Mouse (Mus musculus) intestine, embryonic 14.5 days (tissue): ENCODE measurements around the gene Hist2h2bb. TPM values are rescaled to one million over a fixed set of nuclear protein-coding genes. Genes with fewer than 3 reads are reported as not detected.
A peak's percentile ranks its signal among the peaks of the same experiment; 100 is the strongest.
"Not testable (repeated sequence)": the region's sequence is repeated elsewhere in the genome, so short reads cannot be mapped to it uniquely, and the experiment has no call there.

Experiments used
- ATAC-seq: fragments of 200-750 bp; cut with Nextera tagmentation; replicated peaks from 2 replicates; pipeline ENCODE4 v1.8.0; 2017; ENCODE audit warnings: low read depth, moderate number of reproducible peaks, moderate TSS enrichment, moderate library complexity; ENCODE audit not compliant: low FRiP score, low TSS enrichment
- DNase-seq: peaks from one replicate; pipeline ENCODE4 v3.0.0-alpha.2; 2018; ENCODE audit warnings: low spot score
- H3K27ac ChIP-seq: fragments of 300-500 bp; sonication (generic); 2 replicates; pipeline ENCODE4 v1.5.1; 2014; ENCODE audit warnings: low read depth, mild to moderate bottlenecking, control low read depth
- H3K27me3 ChIP-seq: fragments of 300-500 bp; sonication (generic); replicated peaks from 2 replicates; pipeline ENCODE4 v1.6.1; 2014; ENCODE audit warnings: low read length, control low read depth; ENCODE audit not compliant: control insufficient read depth, insufficient read depth
- H3K36me3 ChIP-seq: fragments of 300-500 bp; sonication (generic); 2 replicates; pipeline ENCODE4 v1.6.1; 2014; ENCODE audit warnings: low read length, control low read depth; ENCODE audit not compliant: control insufficient read depth, insufficient read depth
- H3K4me1 ChIP-seq: fragments of 300-500 bp; sonication (generic); replicated peaks from 2 replicates; pipeline ENCODE4 v1.6.1; 2014; ENCODE audit warnings: low read length, control low read depth, mixed read lengths; ENCODE audit not compliant: control insufficient read depth, insufficient read depth
- H3K4me2 ChIP-seq: fragments of 300-500 bp; sonication (generic); 2 replicates; pipeline ENCODE4 v1.6.1; 2014; ENCODE audit warnings: low read length
- H3K4me3 ChIP-seq: fragments of 300-500 bp; sonication (generic); 2 replicates; pipeline ENCODE4 v1.5.1; 2014; ENCODE audit warnings: low read depth, low read length, control low read depth, mixed read lengths
- H3K9ac ChIP-seq: fragments of 300-500 bp; sonication (generic); 2 replicates; pipeline ENCODE4 v1.6.1; 2014; ENCODE audit warnings: mild to moderate bottlenecking, low read length
- H3K9me3 ChIP-seq: fragments of 300-500 bp; sonication (generic); 2 replicates; pipeline ENCODE4 v1.6.1; 2016; ENCODE audit warnings: low read length, control low read depth; ENCODE audit not compliant: control insufficient read depth
- WGBS: fragments of 180-500 bp; shearing (Covaris S2); extraction: QIAGEN DNeasy Blood & Tissue Kit; methylation state at CpG from one replicate; pipeline ENCODE4 v1.1.7; 2014; 5-methylcytosine and 5-hydroxymethylcytosine counted together
- polyA plus RNA-seq: library from polyadenylated mRNA; unstranded; fragments of >200 nt; fragmentation: Nextera tagmentation; extraction: Ambion mirVana; gene quantifications from 2 replicates; pipeline ENCODE4 v1.2.1, GENCODE M21; 2014

Hist2h2bb gene
- polyA plus RNA-seq, 1 experiment from 2014 or later, result 20.1 TPM

GRCm38 (mm10) chr3:96280660-96281059, 11.1 kb downstream of the Hist2h2bb start:
- Histone ChIP-seq H3K4me2 (no peak overlapping the region), H3K27me3 (peaks cover 6% of the 10 kb centered on the region; the same call in 1 of the 2 replicates), H3K36me3 (no peaks in the 10 kb centered on the region), H3K4me1 (no peaks in the 10 kb centered on the region; the same call in 1 of the 2 replicates), H3K4me3 (no peak overlapping the region), H3K9ac (no peak overlapping the region), H3K27ac (no peak overlapping the region), H3K9me3 (no peaks in the 10 kb centered on the region)
- WGBS, result 60% methylated on average over 6 of the region's 6 CpGs
- ATAC-seq (no peak), DNase-seq (no peak)

DNA sequence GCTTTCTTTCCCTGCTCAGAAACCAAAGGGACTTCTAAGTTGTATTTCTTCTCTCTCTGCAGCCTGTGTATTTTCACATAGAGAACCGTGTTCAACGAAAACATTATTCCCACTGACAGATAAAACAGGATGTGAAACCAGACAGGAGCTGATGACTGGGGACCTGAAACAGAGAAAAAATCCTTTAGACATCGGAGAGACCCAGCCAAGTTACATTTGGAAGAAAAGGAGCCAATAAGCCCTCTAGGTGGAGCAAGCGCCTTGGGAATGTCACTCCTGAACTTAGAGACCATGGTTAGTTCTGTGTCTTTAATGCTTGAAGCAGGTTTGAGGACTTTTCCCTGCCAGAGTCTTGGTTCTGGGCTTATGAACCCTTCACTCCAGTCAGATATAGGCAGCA, 14.9 kb downstream of the Hist2h2bb start:
- no peak for ATAC-seq
- H3K9ac ChIP-seq, result no peak overlapping the region
- peaks cover 6% of the 10 kb centered on the region; the same call in 1 of the 2 replicates for H3K27me3 ChIP-seq
- 0 out of 2 replicates have a peak, but pooled peaks cover 2% of the 10 kb centered on the region for H3K9me3 ChIP-seq
- H3K4me1 ChIP-seq, result no peaks in the 10 kb centered on the region
- peak overlapping the region; percentile 23 for H3K4me2 ChIP-seq
- 13% methylated on average over 4 of the region's 4 CpGs for WGBS
- no peak overlapping the region for H3K4me3 ChIP-seq
- H3K36me3 ChIP-seq, result no peaks in the 10 kb centered on the region
- DNase-seq, result no peak
- no peak overlapping the region for H3K27ac ChIP-seq

DNA sequence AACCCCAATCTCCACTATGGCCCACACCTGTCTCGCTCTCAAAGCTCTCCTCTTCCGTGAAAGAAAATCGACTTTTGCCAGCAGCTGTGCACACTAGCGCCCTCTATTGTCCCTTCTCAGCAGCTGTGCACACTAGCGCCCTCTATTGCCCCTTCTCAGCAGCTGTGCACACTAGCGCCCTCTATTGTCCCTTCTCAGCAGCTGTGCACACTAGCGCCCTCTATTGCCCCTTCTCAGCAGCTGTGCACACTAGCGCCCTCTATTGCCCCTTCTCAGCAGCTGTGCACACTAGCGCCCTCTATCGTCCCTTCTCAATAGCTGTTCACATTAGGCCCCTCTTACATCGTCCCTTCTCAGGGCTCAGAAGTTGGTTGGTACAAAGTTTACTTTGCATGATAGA, 17.8 kb downstream of the Hist2h2bb start:
- 86% methylated on average over 11 of the region's 11 CpGs for WGBS
- H3K27me3 ChIP-seq, H3K9ac ChIP-seq, H3K9me3 ChIP-seq, ATAC-seq, H3K4me3 ChIP-seq, H3K36me3 ChIP-seq, H3K4me2 ChIP-seq, DNase-seq, H3K4me1 ChIP-seq, H3K27ac ChIP-seq: not testable (repeated sequence)

- no peak overlapping the region for H3K4me3 ChIP-seq
- no peak overlapping the region for H3K4me2 ChIP-seq
- no peak overlapping the region for H3K9ac ChIP-seq
- WGBS, result 53% methylated on average over 3 of the region's 3 CpGs
- ATAC-seq (no peak), DNase-seq (no peak)
- no peak overlapping the region for H3K27ac ChIP-seq
- H3K4me1 ChIP-seq, result no peaks in the 10 kb centered on the region
- no peaks in the 10 kb centered on the region; the same call in 1 of the 2 replicates for H3K27me3 ChIP-seq
- 0 out of 2 replicates have a peak, but pooled peaks cover 2% of the 10 kb centered on the region for H3K9me3 ChIP-seq
- H3K36me3 ChIP-seq, result no peaks in the 10 kb centered on the region
Measured at GRCm38 (mm10) chr3:96289201-96289600, 19.6 kb downstream of the Hist2h2bb start.

DNA sequence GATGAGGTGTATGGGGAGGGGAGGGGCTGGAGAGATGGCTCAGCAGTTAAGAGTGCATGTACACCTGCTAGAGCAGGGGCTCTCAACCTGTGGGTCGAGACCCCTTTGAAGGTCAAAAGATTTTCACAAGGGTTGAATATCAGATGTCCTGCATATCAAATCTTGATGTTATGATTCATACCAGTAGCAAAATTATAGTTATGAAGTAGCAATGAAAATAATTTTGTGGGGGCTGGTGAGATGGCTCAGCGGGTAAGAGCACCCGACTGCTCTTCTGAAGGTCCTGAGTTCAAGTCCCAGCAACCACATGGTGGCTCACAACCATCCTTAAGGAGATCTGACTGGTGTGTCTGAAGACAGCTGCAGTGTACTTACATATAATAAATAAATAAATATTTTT, 21.2 kb downstream of the Hist2h2bb start:
- H3K4me3 ChIP-seq, H3K27ac ChIP-seq, H3K4me2 ChIP-seq, H3K4me1 ChIP-seq, ATAC-seq, H3K36me3 ChIP-seq, H3K27me3 ChIP-seq, H3K9me3 ChIP-seq, DNase-seq, H3K9ac ChIP-seq: not testable (repeated sequence)
- 92% methylated on average over 3 of the region's 3 CpGs for WGBS

DNA sequence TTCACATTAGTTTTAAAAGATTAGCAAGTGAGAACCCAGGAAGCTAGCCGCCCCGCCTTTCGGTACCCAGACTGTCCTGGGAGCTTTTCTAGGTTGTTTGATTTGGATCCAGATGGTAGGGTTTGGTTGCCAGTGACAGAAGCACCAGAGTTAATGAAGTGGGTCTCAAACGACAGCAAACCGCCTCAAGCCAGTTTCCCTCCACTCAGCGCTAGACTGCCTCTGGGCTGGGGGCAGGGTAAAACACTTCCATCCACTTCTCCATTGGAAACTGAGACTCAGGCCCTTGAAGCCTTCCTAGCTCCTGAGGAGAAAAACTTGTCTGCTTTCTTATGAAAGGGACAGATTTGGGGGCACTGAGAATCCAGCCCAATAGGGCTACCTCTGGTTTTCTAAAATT, 23.1 kb downstream of the Hist2h2bb start:
- Histone ChIP-seq H3K9me3 (no peaks in the 10 kb centered on the region), H3K4me3 (no peak overlapping the region), H3K27ac (no peak overlapping the region), H3K4me2 (no peak overlapping the region), H3K9ac (no peak overlapping the region), H3K36me3 (no peaks in the 10 kb centered on the region), H3K27me3 (no peaks in the 10 kb centered on the region), H3K4me1 (no peaks in the 10 kb centered on the region)
- ATAC-seq (no peak), DNase-seq (no peak)
- WGBS, result 64% methylated on average over 6 of the region's 6 CpGs

DNA sequence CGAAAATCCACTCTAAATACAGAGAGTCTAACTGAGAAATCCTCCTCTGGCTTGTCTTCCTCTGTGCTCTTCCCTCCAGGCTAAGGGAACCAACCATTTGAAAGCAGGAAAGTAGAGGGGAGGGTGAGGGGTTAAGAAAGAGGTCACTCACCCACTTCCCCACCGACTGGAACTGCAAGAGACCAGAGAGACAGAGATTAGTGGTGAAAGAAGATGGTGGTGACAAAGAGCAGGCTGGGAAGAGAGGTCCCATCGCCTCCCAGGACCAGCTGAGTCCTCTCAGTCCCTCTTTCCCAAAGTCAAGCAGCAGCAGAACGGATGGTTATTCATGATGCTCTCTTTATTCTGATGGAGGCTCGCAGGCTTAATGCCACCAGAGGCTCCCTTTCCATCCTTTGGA, 23.8 kb downstream of the Hist2h2bb start:
- Histone ChIP-seq H3K36me3 (no peaks in the 10 kb centered on the region), H3K4me1 (no peaks in the 10 kb centered on the region), H3K4me3 (no peak overlapping the region), H3K9me3 (no peaks in the 10 kb centered on the region), H3K27me3 (no peaks in the 10 kb centered on the region), H3K27ac (no peak overlapping the region), H3K9ac (no peak overlapping the region), H3K4me2 (no peak overlapping the region)
- ATAC-seq (no peak), DNase-seq (no peak)
- WGBS, result 44% methylated on average over 5 of the region's 5 CpGs

- H3K27ac ChIP-seq, result no peak within 1 kb of the TSS
- no peaks in the 10 kb centered on the region for H3K4me1 ChIP-seq
- H3K9me3 ChIP-seq, result no peaks in the 10 kb centered on the region
- H3K9ac ChIP-seq, result no peak within 1 kb of the TSS
- no peak for ATAC-seq
- 87% methylated on average over 4 of the region's 4 CpGs for WGBS
- H3K4me3 ChIP-seq, result no peak within 1 kb of the TSS
- no peak within 1 kb of the TSS for H3K4me2 ChIP-seq
- no peaks in the 10 kb centered on the region for H3K36me3 ChIP-seq
- no peak for DNase-seq
- no peaks in the 10 kb centered on the region for H3K27me3 ChIP-seq
Measured at GRCm38 (mm10) chr3:96293787-96294186, 24.2 kb downstream of the Hist2h2bb start, which contains the start of gene Fcgr1. Fcgr1 (minus strand) TSS chr3:96293969.

GRCm38 (mm10) chr3:96298360-96298759, 28.8 kb downstream of the Hist2h2bb start:
- Histone ChIP-seq H3K36me3 (no peaks in the 10 kb centered on the region), H3K4me2 (no peak overlapping the region), H3K9me3 (no peaks in the 10 kb centered on the region), H3K4me3 (no peak overlapping the region), H3K9ac (no peak overlapping the region), H3K27me3 (no peaks in the 10 kb centered on the region), H3K4me1 (no peaks in the 10 kb centered on the region), H3K27ac (no peak overlapping the region)
- 92% methylated on average over 4 of the region's 4 CpGs for WGBS
- ATAC-seq (no peak), DNase-seq (no peak)
